Mouse (Mus musculus): ENCODE measurements around the gene Fpgs. TPM values are rescaled to one million over a fixed set of nuclear protein-coding genes. Genes with fewer than 3 reads are reported as not detected.

Fpgs gene
- total RNA-seq (2021) (1 to 10 TPM; 4.6 to 5.7 TPM), polyA plus RNA-seq (2012; rRNA removed) (17.8 and 18.0 TPM in 2 replicates)
- long read RNA-seq, transcript Fpgs-201 (15 exons, 2,273 nt): major isoform, 11 of 15 reads
- long read RNA-seq, partial matches to known transcripts: 1 of 15 reads
- long read RNA-seq, other reads (novel, unspliced or antisense): 3 of 15 reads

GRCm38 (mm10) chr2:32704021-32704421 is at the start of gene Fpgs:
Fpgs (minus strand) TSS chr2:32704145.
- WGBS: 85% methylated on average over 2 of the region's 2 CpGs
- no peaks in the 10 kb centered on the region for H3K27me3 ChIP-seq (ENCODE audit: control insufficient read depth, insufficient read depth, low read length)
- intact Hi-C loops (cut with DNase I): no loop called here
- H3K79me2 ChIP-seq (replicated peaks; ENCODE audit: control insufficient read depth, insufficient read depth, low read length): no peaks in the 10 kb centered on the region
- H3K4me3 ChIP-seq: no peak within 1 kb of the TSS
- H3K9ac ChIP-seq (ENCODE audit: low read depth, low read length): no peak within 1 kb of the TSS
- TF ChIP-seq POLR2A (IDR thresholded peaks at IDR 0.05; ENCODE audit: insufficient read depth, low read depth, low read length) (no peak), EP300 (IDR thresholded peaks at IDR 0.05; ENCODE audit: insufficient read depth, low read depth, low read length) (no peak), CTCF (IDR thresholded peaks at IDR 0.05) (no peak)
- H3K27ac ChIP-seq: no peak within 1 kb of the TSS
- no peaks in the 10 kb centered on the region for H3K4me1 ChIP-seq (ENCODE audit: control insufficient read depth, insufficient read depth, low read length)
- no peaks in the 10 kb centered on the region for H3K36me3 ChIP-seq (ENCODE audit: control insufficient read depth, insufficient read depth, low read length)
- no peak for DNase-seq

DNA sequence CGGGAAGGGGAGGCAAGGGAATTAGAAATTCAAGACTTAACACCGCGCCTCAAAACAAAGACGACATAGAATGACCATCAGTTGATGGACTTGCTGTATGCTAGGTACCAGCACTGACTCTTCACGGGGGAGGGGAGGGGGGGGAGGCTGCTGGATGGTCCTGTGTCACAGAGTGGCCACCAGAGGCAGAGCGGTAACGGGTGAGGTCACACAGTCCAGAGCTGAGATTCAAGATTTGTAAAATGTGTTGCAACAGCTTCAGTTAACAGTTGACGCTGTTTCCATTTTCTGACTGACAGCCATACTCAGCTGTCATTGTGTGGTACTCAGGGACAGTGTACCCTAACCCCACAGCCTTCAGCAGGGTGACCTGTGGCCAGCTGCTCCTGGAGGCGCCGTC is 48.2 kb upstream of the Fpgs start:
- Histone ChIP-seq H3K4me1 (ENCODE audit: control insufficient read depth, insufficient read depth, low read length) (peaks cover 1% of the 10 kb centered on the region; the same call in 1 of the 2 replicates), H3K79me2 (replicated peaks; ENCODE audit: control insufficient read depth, insufficient read depth, low read length) (no peaks in the 10 kb centered on the region), H3K4me3 (no peak overlapping the region), H3K36me3 (ENCODE audit: control insufficient read depth, insufficient read depth, low read length) (no peaks in the 10 kb centered on the region), H3K9ac (ENCODE audit: low read depth, low read length) (no peak overlapping the region), H3K27ac (no peak overlapping the region), H3K27me3 (ENCODE audit: control insufficient read depth, insufficient read depth, low read length) (no peaks in the 10 kb centered on the region)
- intact Hi-C loops (cut with DNase I): no loop called here
- TF ChIP-seq POLR2A (IDR thresholded peaks at IDR 0.05; ENCODE audit: insufficient read depth, low read depth, low read length) (no peak), EP300 (IDR thresholded peaks at IDR 0.05; ENCODE audit: insufficient read depth, low read depth, low read length) (no peak), CTCF (IDR thresholded peaks at IDR 0.05) (no peak)
- 76% methylated on average over 10 of the region's 10 CpGs for WGBS
- no peak for DNase-seq

GRCm38 (mm10) chr2:32751665-32752033 is 47.7 kb upstream of the Fpgs start:
- Histone ChIP-seq H3K9ac (ENCODE audit: low read depth, low read length) (no peak overlapping the region), H3K4me1 (ENCODE audit: control insufficient read depth, insufficient read depth, low read length) (no peaks in the 10 kb centered on the region; the same call in 1 of the 2 replicates), H3K27me3 (ENCODE audit: control insufficient read depth, insufficient read depth, low read length) (no peaks in the 10 kb centered on the region), H3K27ac (no peak overlapping the region), H3K79me2 (replicated peaks; ENCODE audit: control insufficient read depth, insufficient read depth, low read length) (no peaks in the 10 kb centered on the region), H3K36me3 (ENCODE audit: control insufficient read depth, insufficient read depth, low read length) (no peaks in the 10 kb centered on the region), H3K4me3 (peak overlapping the region; percentile 36; the same call in 1 of the 2 replicates)
- TF ChIP-seq POLR2A (IDR thresholded peaks at IDR 0.05; ENCODE audit: insufficient read depth, low read depth, low read length) (no peak), EP300 (IDR thresholded peaks at IDR 0.05; ENCODE audit: insufficient read depth, low read depth, low read length) (no peak), CTCF (IDR thresholded peaks at IDR 0.05) (no peak)
- 50% methylated on average over 10 of the region's 10 CpGs for WGBS
- DNase-seq: no peak
- intact Hi-C loops (cut with DNase I): no loop called here

DNA sequence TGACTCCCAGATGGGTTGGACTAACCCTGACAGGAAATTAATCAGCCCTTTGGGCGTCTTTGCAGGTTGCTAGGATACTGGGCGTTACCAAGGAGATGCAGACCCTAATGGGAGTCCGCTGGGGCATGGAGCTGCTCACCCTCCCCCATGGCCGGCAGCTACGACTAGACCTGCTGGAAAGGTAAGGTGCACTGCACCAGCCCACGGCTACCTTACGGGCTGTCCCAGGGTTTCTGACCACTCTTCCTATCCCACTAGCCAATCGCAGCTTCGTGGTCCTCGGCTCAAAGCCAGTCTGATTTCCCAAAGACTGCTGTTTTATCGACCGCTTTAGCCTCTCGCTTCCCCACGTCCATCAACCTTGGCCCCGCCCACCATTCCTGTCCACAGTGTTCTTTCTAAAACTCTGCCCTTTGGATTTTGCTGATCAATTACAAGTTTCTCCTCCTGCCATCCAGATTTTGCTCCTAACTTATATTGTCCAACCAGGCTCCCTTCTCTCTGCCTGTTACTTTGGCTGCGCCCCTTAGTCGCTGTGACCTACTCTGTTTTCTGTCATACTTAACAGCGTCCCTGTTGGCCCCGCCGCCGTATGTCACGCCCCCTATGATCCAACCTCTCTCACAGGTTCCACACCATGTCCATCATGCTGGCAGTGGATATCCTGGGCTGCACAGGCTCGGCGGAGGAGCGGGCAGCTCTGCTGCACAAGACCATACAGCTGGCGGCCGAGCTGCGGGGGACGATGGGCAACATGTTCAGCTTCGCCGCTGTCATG is 47.1 kb upstream of the Fpgs start:
- 49% methylated on average over 31 of the region's 31 CpGs for WGBS
- peak; percentile 51; the same call in 1 of the 2 replicates for TF ChIP-seq POLR2A (IDR thresholded peaks at IDR 0.05; ENCODE audit: insufficient read depth, low read depth, low read length)
- no peak for TF ChIP-seq CTCF (IDR thresholded peaks at IDR 0.05)
- peak; percentile 54 to 66 for DNase-seq
- intact Hi-C loops (cut with DNase I): no loop called here
- Histone ChIP-seq H3K27ac (no peak overlapping the region), H3K36me3 (ENCODE audit: control insufficient read depth, insufficient read depth, low read length) (no peaks in the 10 kb centered on the region), H3K4me3 (peak overlapping the region; percentile 36), H3K4me1 (ENCODE audit: control insufficient read depth, insufficient read depth, low read length) (no peaks in the 10 kb centered on the region), H3K27me3 (ENCODE audit: control insufficient read depth, insufficient read depth, low read length) (no peaks in the 10 kb centered on the region), H3K79me2 (replicated peaks; ENCODE audit: control insufficient read depth, insufficient read depth, low read length) (no peaks in the 10 kb centered on the region), H3K9ac (ENCODE audit: low read depth, low read length) (no peak overlapping the region)

DNA sequence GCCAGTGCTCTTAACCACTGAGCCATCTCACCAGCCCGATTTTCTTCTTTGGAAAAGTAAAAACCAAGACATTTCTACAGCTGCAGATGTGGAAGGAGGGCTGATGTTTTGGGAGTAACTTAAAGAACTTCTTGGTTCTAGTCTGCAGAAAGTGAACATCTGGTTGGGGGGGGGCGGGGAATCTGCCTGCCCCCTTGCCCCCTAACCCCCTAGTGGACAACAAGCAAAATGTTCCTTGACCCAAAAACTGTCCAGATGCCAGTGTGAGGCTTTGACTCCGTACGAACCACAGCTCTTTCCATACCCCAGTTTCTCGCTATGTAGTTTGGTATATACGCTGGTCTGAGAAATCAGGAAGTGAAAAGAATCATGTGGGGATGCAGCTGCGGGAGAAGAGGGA is 46.3 kb upstream of the Fpgs start:
- DNase-seq: no peak
- no peak overlapping the region for H3K27ac ChIP-seq
- no peaks in the 10 kb centered on the region for H3K4me1 ChIP-seq (ENCODE audit: control insufficient read depth, insufficient read depth, low read length)
- WGBS: 69% methylated on average over 7 of the region's 7 CpGs
- H3K36me3 ChIP-seq (ENCODE audit: control insufficient read depth, insufficient read depth, low read length): no peaks in the 10 kb centered on the region
- no peaks in the 10 kb centered on the region for H3K79me2 ChIP-seq (replicated peaks; ENCODE audit: control insufficient read depth, insufficient read depth, low read length)
- intact Hi-C loops (cut with DNase I): no loop called here
- no peak overlapping the region for H3K4me3 ChIP-seq
- H3K27me3 ChIP-seq (ENCODE audit: control insufficient read depth, insufficient read depth, low read length): no peaks in the 10 kb centered on the region
- TF ChIP-seq CTCF (IDR thresholded peaks at IDR 0.05) (peak; percentile 29), POLR2A (IDR thresholded peaks at IDR 0.05; ENCODE audit: insufficient read depth, low read depth, low read length) (no peak)
- no peak overlapping the region for H3K9ac ChIP-seq (ENCODE audit: low read depth, low read length)

DNA sequence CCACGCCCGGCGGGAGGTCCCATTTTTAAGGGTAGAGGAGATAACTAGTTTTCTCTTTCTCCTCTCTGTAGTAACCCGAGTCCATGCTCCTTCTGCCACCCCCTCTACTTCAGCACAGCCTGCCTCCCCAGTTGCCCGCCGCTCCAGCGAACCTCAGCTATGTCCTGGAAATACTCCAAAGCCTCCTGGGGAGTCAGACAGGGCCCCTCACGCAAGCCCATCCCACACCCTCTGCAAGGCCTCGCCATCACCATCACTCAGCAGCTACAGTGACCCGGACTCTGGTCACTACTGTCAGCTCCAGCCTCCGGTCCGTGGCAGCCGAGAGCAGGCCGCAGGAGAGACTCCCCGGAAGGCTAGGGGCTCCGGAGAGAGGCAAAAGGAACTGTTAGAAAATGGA is 45.1 kb upstream of the Fpgs start:
- no peaks in the 10 kb centered on the region for H3K36me3 ChIP-seq (ENCODE audit: control insufficient read depth, insufficient read depth, low read length)
- intact Hi-C loops (cut with DNase I): no loop called here

More for the DNA sequence above, 45.1 kb upstream of the Fpgs start:
- Histone ChIP-seq H3K4me1 (ENCODE audit: control insufficient read depth, insufficient read depth, low read length) (no peaks in the 10 kb centered on the region; the same call in 1 of the 2 replicates), H3K27ac (no peak overlapping the region), H3K4me3 (no peak overlapping the region), H3K79me2 (replicated peaks; ENCODE audit: control insufficient read depth, insufficient read depth, low read length) (no peaks in the 10 kb centered on the region), H3K27me3 (ENCODE audit: control insufficient read depth, insufficient read depth, low read length) (no peaks in the 10 kb centered on the region), H3K9ac (ENCODE audit: low read depth, low read length) (no peak overlapping the region)
- 83% methylated on average over 16 of the region's 16 CpGs for WGBS
- peak in 1 of 2 experiments; percentile 16 for DNase-seq
- TF ChIP-seq EP300 (IDR thresholded peaks at IDR 0.05; ENCODE audit: insufficient read depth, low read depth, low read length) (no peak), POLR2A (IDR thresholded peaks at IDR 0.05; ENCODE audit: insufficient read depth, low read depth, low read length) (no peak)

Measured in heart, adult 2 months (tissue).